Mouse (Mus musculus) heart, postnatal 14 days (tissue): ENCODE measurements around the gene Sh3bp4. TPM values are rescaled to one million over a fixed set of nuclear protein-coding genes. Genes with fewer than 3 reads are reported as not detected.

Experiments used
- DNase-seq, 2 experiments: peaks; one replicate each; pipeline ENCODE4 v3.0.0; 2021 to 2022
- intact Hi-C: fragments of 180-260 bp; cut with DNase I; formaldehyde crosslinking; loops from one replicate; pipeline ENCODE4 v1.15.1; 2025
- total RNA-seq, 2 experiments: library from RNA; stranded (reverse); gene quantifications; 2 replicates each; pipeline ENCODE4 v1.2.3; 2021

Gene Sh3bp4
- total RNA-seq, 2 experiments from 2014 or later, result 15.5 to 17.1 TPM

- DNase-seq, result no peak
- intact Hi-C loops, result no loop called here
Observed at GRCm38 (mm10) chr1:89164281-89164680, 94.1 kb downstream of the Sh3bp4 start.

- DNase-seq, result no peak
- intact Hi-C loops, result no loop called here
Observed at GRCm38 (mm10) chr1:89164685-89165084, 94.5 kb downstream of the Sh3bp4 start.

GRCm38 (mm10) chr1:89166814-89167249, 96.6 kb downstream of the Sh3bp4 start:
- no peak for DNase-seq

GRCm38 (mm10) chr1:89171275-89171767, 101.1 kb downstream of the Sh3bp4 start:
- intact Hi-C loops, result no loop called here
- DNase-seq, result no peak

More at GRCm38 (mm10) chr1:89166814-89167249, 96.6 kb downstream of the Sh3bp4 start:
- intact Hi-C loops, result no loop called here

GRCm38 (mm10) chr1:89174621-89175020, 104.4 kb downstream of the Sh3bp4 start:
- intact Hi-C loops, result no loop called here
- no peak for DNase-seq

GRCm38 (mm10) chr1:89175355-89175754, 105.1 kb downstream of the Sh3bp4 start:
- DNase-seq, result peak in 1 of 2 experiments; percentile 49
- intact Hi-C loops, result no loop called here

GRCm38 (mm10) chr1:89183261-89183831, 113.1 kb downstream of the Sh3bp4 start:
- peak; percentile 44 to 49 for DNase-seq

GRCm38 (mm10) chr1:89184111-89184785, 114.0 kb downstream of the Sh3bp4 start:
- intact Hi-C loops, result loop anchor here (5.0 kb wide), 1 partner anchor 42 kb away; no protein-coding TSS in a partner anchor
- no peak for DNase-seq

More at GRCm38 (mm10) chr1:89183261-89183831, 113.1 kb downstream of the Sh3bp4 start:
- intact Hi-C loops, result loop anchor here (5.0 kb wide), 1 partner anchor 41 kb away; no protein-coding TSS in a partner anchor

GRCm38 (mm10) chr1:89184839-89185238, 114.6 kb downstream of the Sh3bp4 start:
- no peak for DNase-seq
- intact Hi-C loops, result loop anchor here (5.0 kb wide), 1 partner anchor 43 kb away; no protein-coding TSS in a partner anchor

- intact Hi-C loops, result no loop called here
Observed at GRCm38 (mm10) chr1:89187441-89187840, 117.2 kb downstream of the Sh3bp4 start.

GRCm38 (mm10) chr1:89188091-89188490, 117.9 kb downstream of the Sh3bp4 start:
- intact Hi-C loops, result no loop called here
- no peak for DNase-seq

More at GRCm38 (mm10) chr1:89187441-89187840, 117.2 kb downstream of the Sh3bp4 start:
- no peak for DNase-seq

GRCm38 (mm10) chr1:89189204-89189603, 119.0 kb downstream of the Sh3bp4 start:
- DNase-seq, result no peak
- intact Hi-C loops, result no loop called here

- intact Hi-C loops, result loop anchor here (5.0 kb wide), 1 partner anchor 73 kb away; no protein-coding TSS in a partner anchor
- DNase-seq, result no peak
Observed at GRCm38 (mm10) chr1:89190621-89191020, 120.4 kb downstream of the Sh3bp4 start.

GRCm38 (mm10) chr1:89191127-89191740, 121.0 kb downstream of the Sh3bp4 start:
- intact Hi-C loops, result loop anchor here (5.0 kb wide), 1 partner anchor 74 kb away; no protein-coding TSS in a partner anchor
- DNase-seq, result peak; percentile 85 to 91

GRCm38 (mm10) chr1:89192536-89193220, 122.5 kb downstream of the Sh3bp4 start:
- intact Hi-C loops, result loop anchor here (2.0 to 5.0 kb wide), 2 partner anchors 75 to 122 kb away; partner anchors contain the start of gene Sh3bp4
- DNase-seq, result peak; percentile 34 to 62

GRCm38 (mm10) chr1:89193576-89193975, 123.4 kb downstream of the Sh3bp4 start:
- intact Hi-C loops, result loop anchor here (2.0 to 5.0 kb wide), 2 partner anchors 76 to 123 kb away; partner anchors contain the start of gene Sh3bp4

GRCm38 (mm10) chr1:89195827-89196712, 125.9 kb downstream of the Sh3bp4 start:
- intact Hi-C loops, result loop anchor here (2.0 to 5.0 kb wide), 2 partner anchors 451 to 774 kb away; no protein-coding TSS in a partner anchor

More at GRCm38 (mm10) chr1:89193576-89193975, 123.4 kb downstream of the Sh3bp4 start:
- no peak for DNase-seq

More at GRCm38 (mm10) chr1:89195827-89196712, 125.9 kb downstream of the Sh3bp4 start:
- DNase-seq, result peak; percentile 86 to 92
